Mouse (Mus musculus) spleen, postnatal 14 days (tissue): ENCODE data around the gene Pif1.

Source experiments
- DNase-seq, 2 experiments: peaks; one replicate each; pipeline ENCODE4 v3.0.0; 2021 to 2022; ENCODE audit warnings: low spot score in 2 of 2

Pif1 gene

DNA sequence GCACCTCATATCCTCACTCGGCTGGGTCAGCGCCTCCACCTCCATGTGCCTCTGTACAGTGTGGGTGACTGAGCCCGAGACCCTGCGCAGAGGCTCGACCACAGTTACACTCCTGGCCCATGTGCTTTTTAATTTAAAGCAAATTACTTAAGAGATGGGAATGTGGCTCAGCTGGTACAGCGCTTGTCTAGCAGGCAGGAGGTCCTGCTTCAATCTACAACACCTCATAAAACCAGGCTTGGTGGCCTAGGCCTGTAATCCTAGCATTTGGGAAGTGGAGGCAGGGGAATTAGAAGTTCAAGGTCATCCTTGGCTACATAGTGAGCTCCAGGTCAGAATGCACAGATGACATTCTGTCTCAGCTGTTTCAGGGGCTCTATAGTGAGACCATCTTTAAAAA lies 28.2 kb upstream of the Pif1 start:
- DNase-seq: peak in 1 of 2 experiments; percentile 5

DNA sequence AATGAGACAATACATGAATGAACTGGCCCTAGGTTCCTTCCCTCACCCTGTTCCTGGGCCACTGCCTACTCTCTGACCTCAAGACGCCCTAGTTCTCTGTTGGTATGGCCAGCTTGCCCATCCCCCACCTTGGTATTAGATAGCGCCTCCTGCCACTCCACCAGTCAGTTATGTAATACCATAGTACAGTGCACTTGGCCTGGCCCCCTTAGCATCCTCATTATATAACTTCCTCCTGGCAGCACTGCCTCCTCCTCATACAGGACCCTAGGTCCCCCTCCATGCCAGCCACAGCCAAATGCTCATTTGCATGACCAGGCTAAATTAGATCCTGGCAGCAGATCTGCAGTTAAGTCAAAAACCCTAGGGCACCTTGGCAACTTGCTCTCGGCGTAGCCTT lies 25.9 kb upstream of the Pif1 start:
- peak in 1 of 2 experiments; percentile 12 for DNase-seq

DNA sequence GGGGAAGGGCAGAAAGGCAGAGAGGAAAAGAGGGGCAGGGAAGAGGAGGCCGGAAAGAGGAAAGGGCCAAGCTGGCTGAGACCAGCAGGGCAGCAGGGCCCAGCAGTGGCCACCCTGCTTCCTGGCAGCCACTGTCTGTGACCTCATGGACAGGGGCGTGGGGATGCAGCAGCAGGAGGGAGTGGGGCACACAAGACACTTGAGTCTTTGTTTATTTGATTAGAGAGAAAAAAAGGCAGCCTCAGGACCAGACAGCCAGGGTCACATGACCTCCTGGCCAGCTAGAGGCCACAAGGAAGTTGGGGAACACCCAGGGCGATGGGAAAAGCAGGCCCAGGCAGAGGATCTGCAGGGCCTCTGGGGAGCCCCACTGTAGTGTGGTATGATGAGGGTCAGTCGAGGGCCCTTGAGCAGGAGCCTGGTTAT lies 24.9 kb upstream of the Pif1 start:
- peak in 1 of 2 experiments; percentile 5 for DNase-seq

DNA sequence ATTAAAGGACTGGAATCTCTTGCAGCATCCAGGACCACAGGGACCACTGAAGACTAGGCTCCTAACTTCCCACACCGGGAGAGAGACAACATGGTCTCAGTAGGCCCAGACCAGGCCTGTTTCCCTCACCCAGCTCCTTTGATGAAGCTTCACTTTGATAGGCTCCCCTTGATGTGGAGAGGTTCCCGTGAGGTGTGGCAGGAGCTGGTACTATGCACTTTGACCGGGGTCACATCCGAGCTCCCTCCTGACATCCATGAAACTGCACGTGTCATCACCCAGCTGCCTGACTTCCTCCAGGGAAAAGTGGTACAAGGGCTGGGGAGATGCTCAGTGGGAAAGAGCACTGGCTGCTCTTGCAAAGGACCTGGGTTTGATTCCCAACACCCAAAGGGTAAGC lies 23.9 kb upstream of the Pif1 start:
- peak in 1 of 2 experiments; percentile 5 for DNase-seq

DNA sequence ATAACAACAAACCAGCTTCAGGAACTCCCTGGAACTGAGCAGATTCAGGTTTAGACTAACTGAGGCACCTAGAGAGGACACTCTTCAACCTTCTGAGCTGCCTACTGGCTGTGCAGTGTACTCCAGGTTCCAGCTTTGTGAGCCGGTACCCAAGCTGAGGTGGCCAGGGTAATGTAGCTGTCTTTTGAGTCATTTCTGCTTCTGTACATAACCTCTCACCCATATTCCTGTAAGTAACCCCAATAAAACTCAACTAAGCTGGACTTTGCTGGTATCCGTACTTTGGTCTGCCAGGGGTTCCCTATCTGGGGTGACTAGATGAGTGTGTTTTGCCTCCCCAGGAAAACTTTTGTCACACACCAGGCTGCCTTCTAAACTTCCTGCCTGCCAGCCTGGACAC lies 22.3 kb upstream of the Pif1 start:
- no peak for DNase-seq

DNA sequence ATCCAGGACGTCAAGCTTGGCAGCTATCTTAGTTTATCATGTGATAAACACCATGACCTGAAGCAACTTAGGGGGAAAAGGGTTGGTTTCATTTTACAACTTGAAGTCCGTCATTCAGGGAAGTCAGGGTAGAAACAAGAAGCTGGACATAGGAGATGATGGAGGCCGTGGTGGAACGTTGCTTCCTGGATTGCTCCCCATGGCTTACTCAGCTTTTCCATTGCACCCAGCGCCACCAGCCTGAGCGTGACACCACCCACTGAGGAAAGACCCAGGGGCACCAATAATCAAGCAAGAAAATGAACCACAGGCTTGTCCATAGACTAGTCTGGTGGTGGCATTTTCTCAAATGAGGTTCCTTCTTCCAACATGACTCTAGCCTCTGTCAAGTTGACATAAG lies 18.2 kb upstream of the Pif1 start:
- DNase-seq: peak in 1 of 2 experiments; percentile 6

DNA sequence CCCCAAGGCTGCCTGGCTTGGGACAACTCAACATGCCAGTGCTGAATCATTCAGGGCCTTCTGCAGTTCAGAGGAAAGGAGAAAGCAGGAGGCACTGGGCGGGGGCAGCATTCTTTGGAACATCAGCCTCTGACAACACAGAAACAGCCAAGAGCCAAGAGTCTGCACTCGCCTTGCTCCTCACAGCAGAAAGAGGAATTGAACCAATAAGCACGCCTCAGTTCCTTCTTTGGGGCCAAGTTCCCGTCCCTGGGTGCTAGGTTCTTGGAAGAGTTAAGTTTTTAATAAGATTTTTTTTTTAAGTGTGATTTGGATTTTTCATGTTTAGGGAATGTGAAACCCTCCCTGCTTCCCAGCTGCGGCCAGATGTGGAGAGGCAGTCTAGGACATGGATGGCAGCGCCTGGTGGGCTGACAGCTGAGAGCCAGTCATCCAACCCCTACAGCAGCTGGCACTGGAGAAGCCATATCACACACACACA lies 17.4 kb upstream of the Pif1 start:
- peak in 1 of 2 experiments; percentile 7 for DNase-seq

DNA sequence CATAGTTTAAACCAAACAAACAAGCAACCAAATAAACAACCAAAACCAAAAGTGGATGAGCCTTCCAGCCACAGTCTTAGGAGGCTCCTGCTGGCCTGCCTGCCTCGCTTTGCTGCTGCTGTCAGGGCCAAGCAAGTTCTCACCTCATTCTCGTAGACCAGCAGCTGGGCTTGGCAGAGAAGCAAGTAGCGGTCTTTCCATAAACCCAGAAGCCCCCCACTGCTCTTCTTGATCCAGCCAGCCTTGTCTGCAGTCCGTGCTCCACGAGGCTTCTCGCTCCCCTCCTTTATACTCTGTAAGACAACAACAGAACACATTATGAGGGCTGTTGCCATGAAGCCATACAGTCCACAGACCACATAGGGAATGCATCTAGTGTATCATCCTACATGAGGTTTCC lies 14.1 kb upstream of the Pif1 start:
- DNase-seq: no peak

DNA sequence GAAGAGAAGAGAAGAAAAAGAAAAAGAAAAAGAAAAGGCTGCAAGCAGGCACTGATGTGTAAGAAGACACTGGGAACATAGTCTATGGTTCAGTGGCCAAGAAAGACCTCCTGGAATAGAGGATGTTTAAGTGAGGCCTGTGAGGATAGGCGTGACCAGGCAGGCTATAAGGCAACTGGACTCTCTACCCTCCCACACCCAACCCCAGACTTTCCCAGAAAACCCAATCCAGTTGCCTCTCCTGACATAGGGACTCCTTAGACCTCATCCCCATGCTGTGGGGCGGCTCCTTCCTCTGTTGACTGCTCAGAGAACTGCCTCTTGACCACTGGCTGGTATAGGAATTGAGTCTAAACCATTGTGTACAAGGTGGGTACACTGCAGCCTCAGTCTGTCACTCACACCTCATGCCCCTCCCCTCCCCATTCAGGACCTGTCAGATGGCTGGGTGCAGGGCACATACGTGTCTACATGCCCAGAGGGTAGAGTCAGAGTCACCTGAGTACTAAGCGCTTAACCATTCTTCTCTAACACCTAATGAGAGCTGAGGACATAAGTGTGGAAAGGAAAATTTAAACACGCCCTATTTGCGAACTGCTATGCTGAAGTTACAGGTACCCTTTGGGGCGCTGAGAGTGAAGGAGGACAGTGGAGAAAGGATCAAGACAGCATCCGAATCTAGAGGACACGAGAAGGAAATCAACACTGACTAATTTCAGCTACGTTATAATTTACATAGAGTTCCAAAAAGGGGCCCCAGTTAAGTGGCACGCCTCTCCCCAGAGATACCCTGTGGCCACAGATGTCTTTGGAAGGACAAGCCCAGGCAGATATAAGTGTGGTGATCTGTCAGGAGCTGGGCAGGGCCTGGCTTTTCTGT lies 12.2 kb upstream of the Pif1 start:
- no peak for DNase-seq

DNA sequence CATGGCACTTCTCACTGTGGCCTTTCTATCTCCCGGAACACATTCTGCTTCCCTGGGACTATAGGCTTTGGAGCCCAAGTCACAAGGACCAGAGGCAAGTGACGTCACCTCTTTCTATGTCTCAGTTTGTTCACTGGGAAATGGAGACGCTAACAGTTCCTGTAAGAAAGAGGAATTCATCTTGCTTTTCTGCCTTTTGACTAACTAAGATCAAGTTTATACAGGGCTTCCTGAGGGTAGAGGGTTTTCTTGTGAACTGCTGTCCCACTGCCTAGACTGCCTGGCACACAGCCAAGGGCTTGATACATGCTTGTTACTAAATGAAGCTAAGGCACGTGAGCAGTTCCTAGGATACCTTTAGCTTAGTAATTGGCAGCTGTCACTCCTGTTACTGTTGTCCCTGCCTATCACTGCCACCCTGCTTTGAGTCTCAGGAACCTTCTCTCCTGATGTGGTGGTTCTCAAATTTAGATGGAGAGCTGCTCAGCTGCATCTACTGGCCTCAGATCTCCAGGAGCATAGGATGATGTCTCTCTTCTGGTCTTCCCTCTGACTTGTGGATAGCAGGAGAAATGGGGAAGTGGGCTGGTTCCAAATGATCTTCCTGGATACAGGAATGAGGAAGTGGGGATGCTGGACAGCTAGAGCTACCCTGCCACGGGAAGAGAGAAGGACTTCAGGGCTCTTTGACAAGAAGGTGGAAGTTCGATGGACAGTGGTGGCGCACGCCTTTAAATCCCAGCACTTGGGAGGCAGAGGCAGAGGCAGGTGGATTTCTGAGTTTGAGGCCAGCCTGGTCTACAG lies 11.4 kb upstream of the Pif1 start:
- DNase-seq: peak in 1 of 2 experiments; percentile 54

DNA sequence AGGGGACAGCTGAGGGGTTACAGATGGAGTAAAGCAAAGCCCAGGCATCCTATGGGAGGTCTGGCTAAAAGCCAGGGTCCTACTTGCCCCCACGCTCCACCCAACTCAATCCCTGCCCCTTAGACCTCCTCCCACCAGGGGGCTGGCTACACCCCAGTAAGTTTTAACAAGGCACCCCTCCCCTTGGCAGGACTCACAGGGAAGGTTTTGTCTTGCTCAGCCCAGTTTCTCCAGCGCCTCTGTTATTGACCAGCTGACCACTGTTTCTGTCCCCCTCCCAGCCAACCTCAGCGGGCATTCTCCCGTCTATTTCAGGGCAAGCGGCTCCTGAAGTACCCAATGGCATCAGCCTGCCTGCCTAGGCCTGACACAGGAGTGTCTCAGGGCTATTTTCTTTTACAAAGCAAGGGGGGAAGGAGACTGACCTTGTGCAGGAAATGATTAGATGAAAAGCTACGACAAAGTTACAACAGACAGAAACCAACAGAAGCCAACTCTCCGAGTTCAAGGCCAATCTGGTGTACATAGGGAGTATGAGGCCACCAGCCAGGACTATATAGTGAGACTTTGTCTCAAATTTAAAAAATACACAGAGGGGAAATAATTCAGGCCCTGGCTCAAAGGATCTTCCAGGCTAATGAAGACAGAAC lies 10.0 kb upstream of the Pif1 start:
- no peak for DNase-seq

DNA sequence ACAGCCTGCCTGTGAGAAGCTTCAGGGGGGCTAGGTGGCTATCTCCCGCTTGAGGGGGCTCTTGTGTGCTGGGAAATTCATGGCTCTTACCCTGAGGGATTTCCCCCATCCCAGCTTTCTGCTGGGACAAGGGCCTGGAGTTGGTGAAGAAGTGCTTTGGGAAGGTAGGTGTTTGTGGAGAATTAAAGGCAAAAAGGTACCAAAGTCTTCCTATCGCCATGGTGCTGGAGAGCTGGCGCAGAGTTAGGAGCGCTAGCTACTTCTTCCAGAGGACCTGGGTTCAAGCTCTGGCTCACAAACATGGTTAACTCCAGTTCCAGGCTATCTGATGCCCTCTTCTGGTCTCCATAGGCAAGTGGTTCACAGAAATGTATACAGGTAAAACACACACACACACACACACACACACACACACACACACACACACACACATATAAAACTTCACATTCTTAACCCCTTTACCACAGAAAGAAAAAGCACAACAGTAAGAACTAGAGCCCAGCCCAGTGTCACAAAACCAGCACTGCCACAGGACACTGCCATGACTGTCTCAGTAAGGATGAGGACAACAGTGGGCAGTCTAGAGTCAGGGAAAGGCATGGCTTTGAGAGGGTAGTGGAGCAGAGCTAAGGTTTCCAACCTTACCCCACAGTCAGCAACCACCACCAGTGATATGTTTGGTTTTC lies 9.3 kb upstream of the Pif1 start:
- DNase-seq: no peak

DNA sequence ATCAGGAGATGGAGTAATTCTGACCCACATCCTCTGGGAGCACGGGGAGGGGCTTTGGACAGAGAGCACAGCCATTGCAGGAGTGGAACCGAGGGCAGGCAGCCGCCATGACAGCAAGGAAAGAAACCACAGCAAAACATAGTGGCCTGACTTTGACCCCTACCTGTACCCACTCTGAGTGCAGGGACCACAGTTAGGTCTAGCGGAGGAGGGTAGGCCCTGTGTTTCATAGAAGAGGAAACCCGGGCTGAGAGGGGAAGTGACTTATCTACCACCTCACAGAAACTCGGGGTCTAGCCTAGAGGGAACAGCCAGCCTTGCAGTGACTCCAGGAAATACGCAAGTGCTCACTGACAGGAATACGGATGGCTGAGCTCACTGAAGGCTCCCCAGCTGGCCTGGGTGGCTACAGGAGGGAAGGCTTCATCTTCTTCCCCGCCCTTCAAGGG lies 8.1 kb upstream of the Pif1 start:
- DNase-seq: no peak

DNA sequence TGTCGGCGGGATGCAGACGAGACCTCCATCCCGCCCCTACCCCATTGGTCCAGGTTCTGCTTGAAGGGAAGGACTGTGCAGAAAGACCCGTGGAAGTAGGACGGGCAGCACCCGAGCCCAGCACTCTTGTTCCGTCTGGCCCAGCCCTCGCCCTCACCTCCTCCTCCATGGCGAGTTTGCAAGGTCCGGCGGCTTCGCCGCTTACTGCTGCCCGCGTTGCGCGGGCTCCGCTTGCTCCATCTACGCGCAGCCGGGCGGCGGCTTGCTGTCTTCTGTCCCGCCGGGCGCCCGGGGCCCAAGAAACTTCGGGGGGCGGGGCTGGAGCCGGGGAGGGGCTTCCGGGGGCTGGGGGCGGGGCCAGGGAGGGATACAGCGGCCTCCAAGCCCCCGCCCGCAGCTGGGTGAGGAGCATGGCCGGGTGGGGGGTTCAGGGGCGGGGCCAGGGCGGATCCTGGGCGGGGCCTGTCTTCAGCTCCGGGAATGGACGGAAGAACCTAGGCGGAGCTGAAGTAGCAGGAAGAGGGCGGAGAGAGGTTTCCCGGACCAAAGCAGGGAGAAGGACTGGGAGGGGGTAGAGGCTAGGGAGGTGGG lies 7.1 kb upstream of the Pif1 start, which contains the start of gene Plekho2:
Gene Plekho2 (minus strand): TSS at position 260 of the 591 bp plus-strand sequence.
- peak; percentile 85 to 87 for DNase-seq

DNA sequence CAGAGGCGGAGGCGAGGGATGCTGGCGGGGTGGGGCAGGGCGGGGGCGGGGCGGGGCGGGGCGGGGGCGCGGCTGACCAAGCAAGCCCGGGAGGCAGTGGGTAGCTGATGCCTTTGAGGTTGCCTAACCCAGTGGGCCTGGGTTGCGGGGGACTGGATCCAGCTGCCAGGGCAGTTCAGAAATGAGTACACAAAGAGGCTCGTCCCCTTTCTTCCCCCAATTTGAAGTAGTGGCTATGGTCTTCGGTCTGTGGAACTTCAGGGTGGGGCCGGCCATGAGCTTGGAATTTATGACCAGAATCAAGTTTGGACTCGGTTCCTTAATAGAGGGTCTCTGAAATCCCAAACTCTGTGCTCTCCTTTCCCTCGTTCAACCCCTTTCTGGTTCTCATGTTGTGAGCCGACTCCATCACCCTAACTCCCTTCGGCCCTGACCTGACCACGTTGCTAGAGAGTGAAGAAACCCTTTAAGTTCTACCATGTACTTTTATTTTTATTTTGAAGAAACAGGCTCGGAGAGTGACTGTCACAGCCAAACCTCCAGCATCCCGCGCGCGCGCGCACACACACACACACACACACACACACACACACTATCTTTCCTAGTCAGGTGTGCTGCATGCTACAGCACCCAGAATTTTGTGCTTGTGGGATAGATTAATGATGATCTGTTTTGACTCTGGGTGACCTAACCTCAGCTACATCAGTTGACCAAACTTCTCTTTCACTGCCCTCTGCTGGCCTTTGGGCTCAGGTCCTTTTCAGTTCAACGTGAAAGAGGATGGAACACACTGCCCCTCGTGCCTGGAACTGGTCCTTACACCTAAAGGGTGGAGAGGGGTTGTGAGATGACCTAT lies 6.3 kb upstream of the Pif1 start:
- DNase-seq: peak; percentile 81 to 91

DNA sequence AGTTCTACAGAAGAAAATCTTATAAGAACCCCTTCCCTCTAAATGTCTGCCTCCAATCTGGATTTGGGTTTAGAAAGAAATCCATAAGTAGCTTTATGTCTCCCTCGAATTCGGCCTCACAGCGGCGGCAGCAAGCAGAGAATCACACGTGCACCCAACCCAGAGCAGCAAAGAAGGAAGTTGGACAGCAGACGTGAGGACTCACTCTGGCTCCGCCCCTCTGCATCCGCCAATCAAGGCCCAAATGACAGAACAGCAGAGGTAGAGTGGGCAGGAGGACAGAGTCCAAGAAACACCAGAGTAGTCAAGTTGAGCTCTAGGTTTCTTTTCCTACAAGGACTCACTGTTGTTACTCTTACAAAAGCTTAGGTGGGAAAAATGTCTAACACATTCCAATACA lies 3.9 kb upstream of the Pif1 start:
- peak; percentile 38 to 54 for DNase-seq

DNA sequence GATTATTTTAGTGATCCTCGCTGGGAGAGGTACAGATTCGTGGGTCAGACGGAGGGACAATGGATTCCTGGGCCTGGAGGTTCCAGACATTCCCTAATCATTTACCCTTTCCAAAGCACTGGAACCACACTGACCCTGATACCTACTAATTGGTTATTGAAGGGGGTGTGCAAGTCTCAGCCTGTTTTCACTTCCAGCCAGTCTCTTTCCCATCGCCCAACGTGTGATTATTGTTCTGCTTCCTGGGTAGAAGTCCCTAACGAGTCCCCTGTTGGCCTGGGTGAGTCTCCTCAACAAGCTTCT lies 261 bp downstream of the Pif1 start:
- no peak for DNase-seq

DNA sequence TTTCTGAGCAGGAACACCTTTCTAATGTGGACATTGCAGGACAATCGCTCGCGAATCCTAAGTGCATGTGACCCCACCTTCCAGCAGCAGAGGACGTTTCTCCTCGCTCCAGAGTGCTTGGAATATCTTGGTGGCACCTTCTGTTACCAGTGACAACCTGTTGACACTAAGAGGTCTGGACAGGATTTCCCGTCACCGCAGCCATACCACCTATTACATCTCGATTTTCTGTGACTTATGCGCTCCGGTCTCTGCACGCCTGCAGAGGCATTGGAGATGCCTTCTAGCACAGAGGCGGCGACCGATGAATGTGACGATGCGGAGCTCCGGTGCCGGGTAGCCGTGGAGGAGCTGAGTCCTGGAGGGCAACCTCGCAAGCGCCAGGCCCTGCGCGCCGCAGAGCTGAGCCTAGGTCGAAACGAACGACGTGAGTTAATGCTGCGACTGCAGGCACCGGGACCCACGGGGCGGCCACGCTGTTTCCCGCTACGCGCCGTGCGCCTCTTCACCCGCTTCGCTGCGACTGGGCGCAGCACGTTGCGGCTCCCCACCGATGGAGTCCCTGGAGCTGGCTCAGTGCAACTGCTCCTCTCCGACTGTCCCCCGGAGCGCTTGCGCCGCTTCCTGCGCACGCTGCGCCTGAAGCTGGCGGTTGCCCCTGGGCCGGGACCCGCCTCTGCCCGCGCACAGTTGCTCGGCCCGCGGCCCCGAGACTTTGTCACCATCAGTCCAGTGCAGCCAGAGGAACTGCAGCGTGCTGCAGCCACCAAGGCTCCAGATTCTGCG lies 806 bp downstream of the Pif1 start:
- DNase-seq: peak; percentile 32 to 42

DNA sequence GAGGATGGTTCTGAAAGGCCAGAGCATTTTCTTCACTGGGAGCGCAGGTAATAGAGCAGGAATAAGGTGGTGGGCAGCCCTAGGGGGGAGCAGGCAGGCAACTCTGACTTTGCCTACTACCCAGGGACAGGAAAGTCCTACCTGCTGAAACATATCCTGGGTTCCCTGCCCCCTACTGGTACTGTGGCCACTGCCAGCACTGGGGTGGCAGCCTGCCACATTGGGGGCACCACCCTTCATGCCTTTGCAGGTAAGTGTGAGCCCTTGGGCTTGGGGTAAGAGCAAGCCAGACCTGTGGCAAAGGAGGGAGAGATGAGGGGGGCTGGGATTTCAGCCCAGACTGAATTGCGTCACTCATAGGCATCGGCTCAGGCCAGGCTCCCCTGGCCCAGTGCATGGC lies 2.1 kb downstream of the Pif1 start:
- DNase-seq: no peak
